Mouse (Mus musculus): ENCODE measurements at regions not wholly inside any gene's neighbourhood (a gene's known extent, or its start where the extent isn't known, plus 50 kb on each side); places are given as distances from the start of the nearest gene placed in this dataset.

DNA sequence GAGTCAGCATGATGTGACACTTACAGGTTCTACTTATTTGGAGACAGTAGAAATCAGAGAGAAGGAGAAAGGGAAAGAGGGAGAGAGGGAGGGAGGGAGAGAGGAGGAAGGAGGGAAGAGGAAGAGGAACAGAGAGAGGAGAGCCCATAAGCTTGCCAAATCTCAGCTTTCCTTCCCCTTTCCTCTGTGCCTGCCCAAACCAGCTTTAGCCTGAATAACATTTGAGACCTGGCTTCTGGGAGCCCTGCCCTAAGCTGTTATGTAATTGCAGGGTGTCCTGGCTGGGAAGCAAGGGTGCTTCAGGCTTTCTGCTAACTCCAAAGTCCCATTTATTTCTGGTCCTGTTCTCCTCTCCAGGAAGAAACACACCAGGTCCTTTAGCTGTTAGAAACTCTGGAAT lies 85.3 kb upstream of the Ifngr1 start:
- TF ChIP-seq CTCF (IDR thresholded peaks at IDR 0.05; ENCODE audit: extremely low read depth, insufficient read depth, low read length) (no peak), POLR2A (IDR thresholded peaks at IDR 0.05; ENCODE audit: extremely low read depth, insufficient read depth, low read length) (no peak)

Data from cortical plate, adult 2 months (tissue).